Mouse (Mus musculus) lung, postnatal 0 days (tissue): ENCODE measurements at regions not wholly inside any gene's neighbourhood (a gene's known extent, or its start where the extent isn't known, plus 50 kb on each side); places are given as distances from the start of the nearest gene placed in this dataset.

Experiments
- ATAC-seq: fragments of 200-750 bp; cut with Nextera tagmentation; 2 replicates; pipeline ENCODE4 v1.8.0; 2017; ENCODE audit warnings: moderate library complexity
- DNase-seq: peaks from one replicate; pipeline ENCODE4 v3.0.0-alpha.2; 2016; ENCODE audit warnings: low spot score
- H3K27ac ChIP-seq: fragments of 300-500 bp; sonication (generic); 2 replicates; pipeline ENCODE4 v1.5.1; 2014; ENCODE audit warnings: antibody characterized with exemption, mild to moderate bottlenecking, low read length, mixed read lengths
- H3K27me3 ChIP-seq: fragments of 300-500 bp; sonication (generic); replicated peaks from 2 replicates; pipeline ENCODE4 v1.6.1; 2014; ENCODE audit warnings: low read length, mixed read lengths; ENCODE audit not compliant: insufficient read depth
- H3K36me3 ChIP-seq: fragments of 300-500 bp; sonication (generic); 2 replicates; pipeline ENCODE4 v1.6.1; 2014; ENCODE audit warnings: low read length, mixed read lengths; ENCODE audit not compliant: insufficient read depth
- H3K4me1 ChIP-seq: fragments of 300-500 bp; sonication (generic); 2 replicates; pipeline ENCODE4 v1.6.1; 2014; ENCODE audit warnings: antibody characterized with exemption, low read depth, low read length, mixed read lengths; ENCODE audit not compliant: insufficient read depth
- H3K4me2 ChIP-seq: fragments of 300-500 bp; sonication (generic); replicated peaks from 2 replicates; pipeline ENCODE4 v1.6.1; 2014; ENCODE audit warnings: low read depth, mild to moderate bottlenecking, low read length, moderate library complexity, mixed read lengths
- H3K4me3 ChIP-seq: fragments of 300-500 bp; sonication (generic); 2 replicates; pipeline ENCODE4 v1.5.1; 2014; ENCODE audit warnings: low read depth, low read length
- H3K9ac ChIP-seq: fragments of 300-500 bp; sonication (generic); replicated peaks from 2 replicates; pipeline ENCODE4 v1.6.1; 2014; ENCODE audit warnings: low read depth, mild to moderate bottlenecking
- H3K9me3 ChIP-seq: fragments of 300-500 bp; sonication (generic); 2 replicates; pipeline ENCODE4 v1.6.1; 2016; ENCODE audit warnings: low read length, mixed read lengths
- CTCF ChIP-seq: IDR thresholded peaks from 2 replicates; pipeline ENCODE4 v1.5.1; 2016; ENCODE audit warnings: antibody characterized with exemption, mild to moderate bottlenecking
- EP300 ChIP-seq: IDR thresholded peaks from 2 replicates; pipeline ENCODE4 v1.6.1; 2016; ENCODE audit warnings: antibody characterized with exemption, mild to moderate bottlenecking, control low read depth
- WGBS: fragments of 180-500 bp; shearing (Covaris S2); extraction: QIAGEN DNeasy Blood & Tissue Kit; methylation state at CpG from one replicate; pipeline ENCODE4 v1.1.7; 2014; 5-methylcytosine and 5-hydroxymethylcytosine counted together

DNA sequence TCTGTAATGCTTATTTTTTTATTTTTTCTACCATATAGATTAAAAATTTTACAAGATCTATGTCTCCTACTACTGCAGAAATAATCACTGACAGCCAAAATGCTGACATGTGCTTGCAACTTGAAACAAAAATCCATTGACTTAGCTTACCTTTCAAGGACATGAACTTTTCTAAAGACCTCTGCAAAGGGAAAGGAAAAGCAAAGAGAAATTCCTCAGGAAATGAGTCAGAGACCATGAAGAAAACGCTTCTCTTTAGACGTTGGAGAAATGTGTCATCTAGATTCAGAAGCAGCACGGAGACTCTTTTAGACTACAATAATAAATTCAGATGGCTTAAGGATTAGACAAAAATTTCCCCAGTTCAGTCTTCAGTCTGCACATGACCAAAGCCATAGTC, 2188.6 kb upstream of the Tenm3 start:
- Histone ChIP-seq H3K27me3 (no peaks in the 10 kb centered on the region), H3K4me1 (no peaks in the 10 kb centered on the region), H3K27ac (no peak overlapping the region), H3K4me3 (no peak overlapping the region), H3K4me2 (no peak overlapping the region), H3K36me3 (no peaks in the 10 kb centered on the region), H3K9me3 (no peaks in the 10 kb centered on the region), H3K9ac (no peak overlapping the region)
- 34% methylated on average over 3 of the region's 3 CpGs for WGBS
- TF ChIP-seq EP300 (no peak), CTCF (no peak)
- DNase-seq (no peak), ATAC-seq (no peak)

GRCm38 (mm10) chr8:51010508-51010907, 2166.8 kb upstream of the Tenm3 start:
- Histone ChIP-seq H3K4me2 (no peak overlapping the region), H3K9me3 (no peaks in the 10 kb centered on the region), H3K27ac (no peak overlapping the region), H3K9ac (no peak overlapping the region), H3K27me3 (no peaks in the 10 kb centered on the region), H3K4me1 (no peaks in the 10 kb centered on the region), H3K36me3 (no peaks in the 10 kb centered on the region), H3K4me3 (no peak overlapping the region)
- 84% methylated on average over 3 of the region's 3 CpGs for WGBS
- no peak for TF ChIP-seq CTCF
- no peak for TF ChIP-seq EP300
- ATAC-seq (no peak), DNase-seq (no peak)

- 0 out of 2 replicates have a peak, but pooled peaks have one; percentile 12 for TF ChIP-seq CTCF
- TF ChIP-seq EP300, result no peak
- H3K9ac ChIP-seq, result no peak overlapping the region
- no peaks in the 10 kb centered on the region for H3K36me3 ChIP-seq
- H3K4me3 ChIP-seq, result no peak overlapping the region
- no peaks in the 10 kb centered on the region for H3K4me1 ChIP-seq
- no peaks in the 10 kb centered on the region for H3K27me3 ChIP-seq
- DNase-seq, result no peak
- 44% methylated on average over 4 of the region's 4 CpGs for WGBS
- H3K9me3 ChIP-seq, result no peaks in the 10 kb centered on the region
- H3K4me2 ChIP-seq, result no peak overlapping the region
- H3K27ac ChIP-seq, result no peak overlapping the region
- no peak for ATAC-seq
Measured at GRCm38 (mm10) chr8:50967386-50967785, 2123.6 kb upstream of the Tenm3 start.

DNA sequence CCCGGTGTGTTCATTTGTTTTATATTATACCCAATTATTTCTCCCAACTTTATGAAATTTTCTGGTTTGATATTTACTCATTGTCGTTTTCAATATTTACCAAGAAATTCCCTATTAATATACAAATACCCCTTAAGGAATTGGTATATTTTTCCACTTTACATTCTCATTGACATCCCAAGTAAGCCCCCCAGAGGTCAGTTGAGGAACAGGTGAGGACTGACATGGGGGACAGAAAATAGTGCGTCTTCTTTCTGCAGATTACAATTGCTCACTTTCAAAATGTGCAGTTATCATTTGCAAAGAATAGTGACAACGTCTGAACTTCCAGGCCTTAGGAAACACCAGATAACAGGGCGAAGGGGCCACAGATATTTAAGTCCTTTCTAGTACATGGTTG, 2073.8 kb upstream of the Tenm3 start:
- Histone ChIP-seq H3K4me3 (no peak overlapping the region), H3K4me1 (no peaks in the 10 kb centered on the region), H3K27ac (no peak overlapping the region), H3K9ac (no peak overlapping the region), H3K36me3 (no peaks in the 10 kb centered on the region), H3K9me3 (no peaks in the 10 kb centered on the region), H3K4me2 (no peak overlapping the region), H3K27me3 (peaks cover 13% of the 10 kb centered on the region; the same call in 1 of the 2 replicates)
- no peak for TF ChIP-seq EP300
- no peak for TF ChIP-seq CTCF
- no peak for ATAC-seq
- DNase-seq, result no peak
- WGBS, result 23% methylated on average over 5 of the region's 5 CpGs

DNA sequence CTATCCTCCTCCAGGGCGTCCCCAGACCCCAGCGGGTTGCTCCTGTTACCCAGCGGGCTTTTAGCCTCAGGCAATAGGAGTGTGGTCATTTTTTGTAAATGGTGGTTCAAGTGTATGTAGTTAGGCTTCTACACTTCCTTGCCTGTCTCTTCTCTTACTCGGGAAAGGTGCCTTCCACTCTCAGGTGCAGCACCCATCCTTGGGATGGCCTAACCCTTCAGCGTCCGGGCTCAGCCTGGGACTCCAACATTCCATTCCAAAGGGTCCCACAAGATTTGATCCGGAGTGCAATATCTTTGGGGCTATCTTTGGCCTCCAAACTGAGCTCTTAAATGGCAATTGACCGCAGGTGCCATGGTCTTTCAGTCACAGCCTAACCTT, 2073.0 kb upstream of the Tenm3 start:
- no peak for TF ChIP-seq CTCF
- TF ChIP-seq EP300, result no peak
- ATAC-seq (no peak), DNase-seq (no peak)
- Histone ChIP-seq H3K9ac (no peak overlapping the region), H3K4me2 (peak overlapping the region; percentile 67; the same call in 1 of the 2 replicates), H3K4me1 (no peaks in the 10 kb centered on the region), H3K9me3 (no peaks in the 10 kb centered on the region), H3K27ac (no peak overlapping the region), H3K27me3 (peaks cover 13% of the 10 kb centered on the region; the same call in 1 of the 2 replicates), H3K4me3 (no peak overlapping the region), H3K36me3 (no peaks in the 10 kb centered on the region)
- 5% methylated on average over 8 of the region's 8 CpGs for WGBS

- H3K4me1 ChIP-seq, result no peaks in the 10 kb centered on the region
- H3K4me2 ChIP-seq, result peak overlapping the region; percentile 67
- H3K9me3 ChIP-seq, result no peaks in the 10 kb centered on the region
- ATAC-seq (peak; percentile 28; the same call in 1 of the 2 replicates), DNase-seq (no peak)
- TF ChIP-seq CTCF (no peak), EP300 (no peak)
- H3K27me3 ChIP-seq, result peaks cover 13% of the 10 kb centered on the region; the same call in 1 of the 2 replicates
- no peaks in the 10 kb centered on the region for H3K36me3 ChIP-seq
- H3K4me3 ChIP-seq, result peak overlapping the region; percentile 33
- WGBS, result 2% methylated on average over 47 of the region's 56 CpGs
- no peak overlapping the region for H3K27ac ChIP-seq
- H3K9ac ChIP-seq, result no peak overlapping the region
Measured at GRCm38 (mm10) chr8:50915876-50916732, 2072.4 kb upstream of the Tenm3 start.
